8 mouse cellular contexts compared by ENCODE assay signal in genomic region chr4:55531856-55532406, GRCm38 (mm10). TPM values are rescaled to one million over a fixed set of nuclear protein-coding genes. Genes with fewer than 3 reads are reported as not detected.
DNase-seq lines count a peak whose midpoint lies in the region; ATAC-seq and TF ChIP-seq lines count a peak whose summit lies in the region.

No protein-coding gene starts in this region.

- H3K36me3 ChIP-seq in kidney, adult 2 months (ENCODE audit: control insufficient read depth, insufficient read depth, low read length): no peaks in the 10 kb centered on the region
- no peaks in the 10 kb centered on the region for H3K36me3 ChIP-seq in midbrain, embryonic 16.5 days (ENCODE audit: control insufficient read depth, insufficient read depth, low read length)

- no peak for TF ChIP-seq POLR2A in kidney, adult 2 months (IDR thresholded peaks at IDR 0.05; ENCODE audit: low read depth, low read length)
- no peak for TF ChIP-seq POLR2A in cortical plate, adult 2 months (IDR thresholded peaks at IDR 0.05; ENCODE audit: extremely low read depth, insufficient read depth, low read length)

- no peaks in the 10 kb centered on the region for H3K4me1 ChIP-seq in kidney, adult 2 months (ENCODE audit: control insufficient read depth, insufficient read depth, low read length)
- peaks cover 2% of the 10 kb centered on the region; the same call in 1 of the 2 replicates for H3K4me1 ChIP-seq in cortical plate, adult 2 months (ENCODE audit: control insufficient read depth, insufficient read depth, low read length)
- peaks cover 17% of the 10 kb centered on the region for H3K4me1 ChIP-seq in midbrain, embryonic 16.5 days (ENCODE audit: control insufficient read depth, insufficient read depth, low read length)

- H3K4me3 ChIP-seq in kidney, adult 2 months (ENCODE audit: insufficient read depth, low read depth, low read length): peak overlapping the region; percentile 68
- peak overlapping the region; percentile 76 for H3K4me3 ChIP-seq in cortical plate, adult 2 months (ENCODE audit: insufficient read depth, low read length)
- H3K4me3 ChIP-seq in midbrain, embryonic 16.5 days (ENCODE audit: low read depth, low read length): peak overlapping the region; percentile 69

- peak overlapping the region; percentile 76 for H3K4me2 ChIP-seq in midbrain, embryonic 16.5 days (ENCODE audit: low read length)

- peak overlapping the region; percentile 80 for H3K9ac ChIP-seq in midbrain, embryonic 16.5 days (ENCODE audit: low read depth, low read length)

- WGBS in kidney, adult 2 months: under 1% methylated on average over 42 of the region's 42 CpGs
- WGBS in midbrain, embryonic 16.5 days: under 1% methylated on average over 31 of the region's 42 CpGs

- H3K27ac ChIP-seq in kidney, adult 2 months (ENCODE audit: insufficient read depth, low read depth, low read length): no peak overlapping the region
- no peak overlapping the region for H3K27ac ChIP-seq in cortical plate, adult 2 months (ENCODE audit: insufficient read depth, low read length)
- no peak overlapping the region for H3K27ac ChIP-seq in midbrain, embryonic 16.5 days (ENCODE audit: low read length)

- no peak; the same call in 1 of the 2 replicates for ATAC-seq in midbrain, embryonic 16.5 days

- DNase-seq in kidney, adult 2 months: no peak
- no peak for DNase-seq in kidney, adult 11 months
- peak; percentile 54 for DNase-seq in induced T-regulatory cell, adult 2 months (ENCODE audit: low read depth)
- no peak for DNase-seq in thymus, postnatal 4 days
- DNase-seq in frontal cortex, adult 2 months (ENCODE audit: extremely low spot score in 1 of 2, low spot score in 1 of 2): no peak
- no peak for DNase-seq in spleen, postnatal 14 days (ENCODE audit: low spot score in 2 of 2)

- TF ChIP-seq CTCF in kidney, adult 2 months (conservative IDR thresholded peaks at IDR 0.05; ENCODE audit: insufficient read depth, insufficient read length, low read depth, low read length): no peak
- no peak for TF ChIP-seq CTCF in cortical plate, adult 2 months (IDR thresholded peaks at IDR 0.05; ENCODE audit: extremely low read depth, insufficient read depth, low read length)

- H3K27me3 ChIP-seq in kidney, adult 2 months (replicated peaks; ENCODE audit: control insufficient read depth, insufficient read depth, low read length): no peaks in the 10 kb centered on the region
- peaks cover 7% of the 10 kb centered on the region for H3K27me3 ChIP-seq in midbrain, embryonic 16.5 days (ENCODE audit: control insufficient read depth, insufficient read depth, low read depth, low read length)

- no peaks in the 10 kb centered on the region for H3K9me3 ChIP-seq in midbrain, embryonic 16.5 days (replicated peaks; ENCODE audit: control insufficient read depth, low read length, poor library complexity, severe bottlenecking)

RNA-seq across cellular contexts. Expression of gene Klf4, which starts 0.3 kb away (rescaled TPM):
- 8.5 and 11.4 TPM in 2 replicates for polyA plus RNA-seq in kidney, adult 2 months (2012; rRNA removed)
- 4.2 and 4.3 TPM in 2 replicates for polyA plus RNA-seq in cortical plate, adult 2 months (2012; rRNA removed)
- 1.9 and 2.0 TPM in 2 replicates for polyA plus RNA-seq in midbrain, embryonic 16.5 days (2015; fragmentation: Nextera tagmentation; extraction: Ambion mirVana)
- polyA plus RNA-seq in frontal cortex, adult 2 months (2012; rRNA removed): 4.9 and 5.1 TPM in 2 replicates
